Mouse (Mus musculus) liver, postnatal 0 days (tissue): ENCODE measurements around the gene BC016579. TPM values are rescaled to one million over a fixed set of nuclear protein-coding genes. Genes with fewer than 3 reads are reported as not detected.

ENCODE experiments used
- ATAC-seq: fragments of 200-750 bp; cut with Nextera tagmentation; 2 replicates; pipeline ENCODE4 v1.8.0; 2017; ENCODE audit warnings: mild to moderate bottlenecking, moderate library complexity
- DNase-seq: peaks from one replicate; pipeline ENCODE4 v3.0.0-alpha.2; 2016
- H3K27ac ChIP-seq: fragments of 300-500 bp; sonication (generic); 2 replicates; pipeline ENCODE4 v1.5.1; 2014; ENCODE audit warnings: antibody characterized with exemption, moderate library complexity, mild to moderate bottlenecking, low read depth
- H3K27me3 ChIP-seq: fragments of 300-500 bp; sonication (generic); 2 replicates; pipeline ENCODE4 v1.6.1; 2014; ENCODE audit warnings: low read length, control low read depth, mixed read lengths; ENCODE audit not compliant: insufficient read depth
- H3K36me3 ChIP-seq: fragments of 300-500 bp; sonication (generic); replicated peaks from 2 replicates; pipeline ENCODE4 v1.6.1; 2014; ENCODE audit warnings: mild to moderate bottlenecking, control low read depth, low read length, moderate library complexity, mixed read lengths; ENCODE audit not compliant: insufficient read depth
- H3K4me1 ChIP-seq: fragments of 300-500 bp; sonication (generic); 2 replicates; pipeline ENCODE4 v1.6.1; 2014; ENCODE audit warnings: antibody characterized with exemption, mild to moderate bottlenecking, control low read depth; ENCODE audit not compliant: insufficient read depth
- H3K4me2 ChIP-seq: fragments of 300-500 bp; sonication (generic); 2 replicates; pipeline ENCODE4 v1.6.1; 2014; ENCODE audit warnings: low read depth, mild to moderate bottlenecking, low read length, moderate library complexity, mixed read lengths
- H3K4me3 ChIP-seq: fragments of 300-500 bp; sonication (generic); 2 replicates; pipeline ENCODE4 v1.5.1; 2014; ENCODE audit warnings: low read depth, low read length
- H3K9ac ChIP-seq: fragments of 300-500 bp; sonication (generic); replicated peaks from 2 replicates; pipeline ENCODE4 v1.6.1; 2014; ENCODE audit warnings: mild to moderate bottlenecking, moderate library complexity
- H3K9me3 ChIP-seq: fragments of 300-500 bp; sonication (generic); 2 replicates; pipeline ENCODE4 v1.6.1; 2016; ENCODE audit warnings: mild to moderate bottlenecking, control low read depth, low read length, mixed read lengths
- CTCF ChIP-seq: sonication (generic); IDR thresholded peaks from 2 replicates; pipeline ENCODE4 v1.5.1; 2016; ENCODE audit warnings: antibody characterized with exemption, low read depth
- EP300 ChIP-seq: IDR thresholded peaks from 2 replicates; pipeline ENCODE4 v1.6.1; 2016; ENCODE audit warnings: antibody characterized with exemption, low read depth, mild to moderate bottlenecking
- WGBS: fragments of 180-500 bp; shearing (Covaris S2); extraction: QIAGEN DNeasy Blood & Tissue Kit; methylation state at CpG from one replicate; pipeline ENCODE4 v1.1.7; 2014; ENCODE audit not compliant: insufficient replicate concordance; 5-methylcytosine and 5-hydroxymethylcytosine counted together
- polyA plus RNA-seq: library from polyadenylated mRNA; unstranded; fragments of >200 nt; fragmentation: Nextera tagmentation; extraction: Ambion mirVana; gene quantifications from 2 replicates; pipeline ENCODE4 v1.2.1, GENCODE M21; 2015

The BC016579 gene
- polyA plus RNA-seq, 1 experiment from 2014 or later = 0.34 TPM

DNA sequence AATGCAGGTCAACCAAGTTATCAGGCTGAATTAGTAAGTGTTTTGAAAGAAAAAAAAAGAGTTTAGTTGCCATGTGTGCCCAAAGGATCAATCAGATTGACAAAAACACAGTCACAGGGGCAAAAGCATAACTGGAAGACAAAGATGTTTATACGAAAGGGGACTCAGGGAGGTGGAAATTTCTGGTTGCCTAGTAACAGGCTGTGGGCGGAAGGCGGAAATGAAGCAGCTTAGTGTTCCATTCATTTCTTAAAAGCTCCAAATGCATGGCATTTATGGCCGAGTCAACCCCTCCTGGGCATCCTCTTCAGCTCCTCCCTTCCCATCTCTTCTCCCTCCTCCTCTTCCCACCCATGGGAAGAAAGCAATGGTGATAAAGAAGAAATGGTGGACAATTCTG, 36.3 kb upstream of the BC016579 start:
- 51% methylated on average over 4 of the region's 4 CpGs for WGBS
- no peak overlapping the region for H3K4me2 ChIP-seq
- H3K9ac ChIP-seq = no peak overlapping the region
- ATAC-seq (no peak), DNase-seq (no peak)
- H3K9me3 ChIP-seq = no peaks in the 10 kb centered on the region
- H3K4me1 ChIP-seq = no peaks in the 10 kb centered on the region
- TF ChIP-seq CTCF (no peak), EP300 (no peak)
- no peak overlapping the region for H3K27ac ChIP-seq
- H3K4me3 ChIP-seq = no peak overlapping the region
- no peaks in the 10 kb centered on the region for H3K36me3 ChIP-seq
- H3K27me3 ChIP-seq = no peaks in the 10 kb centered on the region

DNA sequence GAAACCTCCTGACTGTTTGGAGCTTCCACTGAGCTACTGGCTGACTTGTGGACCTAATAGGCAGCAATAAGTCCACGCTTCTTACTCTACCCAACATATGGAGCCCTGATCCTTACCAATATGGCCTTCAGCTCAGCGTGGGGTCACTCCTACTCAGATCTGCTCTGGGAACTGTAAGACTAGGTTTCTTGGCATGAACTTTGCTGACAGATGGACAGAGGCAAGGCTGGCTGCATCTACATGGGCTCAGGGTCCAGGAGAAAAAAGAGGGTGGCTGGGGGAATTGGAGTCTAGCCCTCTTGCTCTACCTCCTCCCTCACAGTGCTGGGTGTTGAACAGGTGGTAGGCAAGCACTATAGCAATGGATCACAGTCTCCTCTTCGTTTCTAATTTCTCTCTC, 33.0 kb upstream of the BC016579 start:
- Histone ChIP-seq H3K9ac (no peak overlapping the region), H3K4me1 (no peaks in the 10 kb centered on the region), H3K9me3 (no peaks in the 10 kb centered on the region), H3K27ac (no peak overlapping the region), H3K36me3 (no peaks in the 10 kb centered on the region), H3K4me3 (no peak overlapping the region), H3K4me2 (no peak overlapping the region), H3K27me3 (no peaks in the 10 kb centered on the region)
- ATAC-seq (no peak), DNase-seq (no peak)
- no peak for TF ChIP-seq CTCF
- TF ChIP-seq EP300 = no peak
- WGBS = 61% methylated on average over 3 of the region's 3 CpGs

DNA sequence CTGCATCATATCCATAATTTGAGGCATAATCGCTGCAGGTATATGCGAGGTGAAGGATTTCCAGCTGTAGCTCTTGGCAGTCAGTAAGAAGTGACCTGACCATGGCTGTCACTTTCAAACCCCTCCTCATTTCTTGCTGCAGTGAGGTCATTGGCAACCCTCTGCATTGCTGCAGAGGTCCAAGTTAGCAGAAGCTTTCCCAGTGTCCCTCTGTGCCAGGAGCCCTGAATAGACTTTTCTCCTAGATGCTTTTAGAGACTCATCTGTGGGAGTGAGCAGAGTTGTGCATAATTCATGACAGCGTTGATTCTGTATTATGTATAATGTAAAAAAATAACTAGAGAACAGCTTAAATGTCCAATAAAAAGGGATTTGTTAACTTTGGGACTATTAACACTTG, 31.4 kb upstream of the BC016579 start:
- no peaks in the 10 kb centered on the region for H3K4me1 ChIP-seq
- 73% methylated on average over 3 of the region's 3 CpGs for WGBS
- H3K9me3 ChIP-seq = no peaks in the 10 kb centered on the region

GRCm38 (mm10) chr16:45684815-45685214, 30.9 kb upstream of the BC016579 start:
- Histone ChIP-seq H3K27ac (no peak overlapping the region), H3K36me3 (no peaks in the 10 kb centered on the region), H3K9me3 (no peaks in the 10 kb centered on the region), H3K4me2 (no peak overlapping the region), H3K4me3 (no peak overlapping the region), H3K9ac (no peak overlapping the region), H3K4me1 (no peaks in the 10 kb centered on the region), H3K27me3 (no peaks in the 10 kb centered on the region)
- DNase-seq = peak; percentile 74
- 14% methylated on average over 8 of the region's 8 CpGs for WGBS
- no peak for TF ChIP-seq EP300
- peak; percentile 80 for TF ChIP-seq CTCF
- ATAC-seq = no peak

More for the DNA sequence above, 31.4 kb upstream of the BC016579 start:
- no peaks in the 10 kb centered on the region for H3K27me3 ChIP-seq
- ATAC-seq = no peak
- no peak overlapping the region for H3K9ac ChIP-seq
- no peak overlapping the region for H3K4me2 ChIP-seq
- H3K27ac ChIP-seq = no peak overlapping the region
- DNase-seq = no peak
- TF ChIP-seq CTCF (no peak), EP300 (no peak)
- no peaks in the 10 kb centered on the region for H3K36me3 ChIP-seq
- H3K4me3 ChIP-seq = no peak overlapping the region

GRCm38 (mm10) chr16:45676462-45676861, 22.6 kb upstream of the BC016579 start:
- Histone ChIP-seq H3K4me2 (no peak overlapping the region), H3K27me3 (no peaks in the 10 kb centered on the region), H3K27ac (no peak overlapping the region), H3K4me3 (no peak overlapping the region), H3K36me3 (no peaks in the 10 kb centered on the region), H3K4me1 (no peaks in the 10 kb centered on the region), H3K9ac (no peak overlapping the region), H3K9me3 (no peaks in the 10 kb centered on the region)
- WGBS = 9% methylated on average over 1 of the region's 1 CpGs
- no peak for ATAC-seq
- TF ChIP-seq EP300 (no peak), CTCF (peak; percentile 76)
- no peak for DNase-seq

DNA sequence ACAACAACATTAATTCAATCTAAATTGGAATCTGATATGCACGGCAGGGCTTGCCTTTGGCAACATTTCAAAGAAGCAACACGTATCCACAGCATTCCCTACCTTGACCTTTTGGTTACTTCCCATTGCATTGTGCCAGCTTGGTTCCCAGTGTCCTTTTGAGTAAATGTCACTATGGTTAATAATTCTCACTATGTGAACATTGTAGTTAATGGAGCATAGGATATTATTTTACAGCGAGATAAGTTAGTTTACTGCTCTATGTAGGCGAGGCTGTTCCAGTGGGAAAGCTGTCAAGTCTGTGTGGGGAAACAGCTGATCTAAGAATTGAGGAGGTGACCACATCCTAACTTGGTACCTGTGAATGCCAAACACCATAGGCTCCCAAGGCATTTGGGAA, 16.1 kb upstream of the BC016579 start:
- Histone ChIP-seq H3K9ac (no peak overlapping the region), H3K4me2 (no peak overlapping the region), H3K36me3 (no peaks in the 10 kb centered on the region), H3K9me3 (no peaks in the 10 kb centered on the region), H3K4me3 (no peak overlapping the region), H3K27ac (no peak overlapping the region), H3K27me3 (no peaks in the 10 kb centered on the region), H3K4me1 (peaks cover 5% of the 10 kb centered on the region)
- DNase-seq (no peak), ATAC-seq (0 out of 2 replicates have a peak, but pooled peaks have one; percentile 15)
- TF ChIP-seq CTCF (no peak), EP300 (no peak)
- 56% methylated on average over 4 of the region's 4 CpGs for WGBS

- TF ChIP-seq CTCF (no peak), EP300 (0 out of 2 replicates have a peak, but pooled peaks have one; percentile 30)
These were observed 14.3 kb upstream of the BC016579 start for GRCm38 (mm10) chr16:45668178-45668577.

More at GRCm38 (mm10) chr16:45668178-45668577, 14.3 kb upstream of the BC016579 start:
- Histone ChIP-seq H3K4me2 (no peak overlapping the region), H3K9ac (no peak overlapping the region), H3K9me3 (no peaks in the 10 kb centered on the region), H3K4me3 (no peak overlapping the region), H3K36me3 (no peaks in the 10 kb centered on the region), H3K27ac (no peak overlapping the region), H3K27me3 (no peaks in the 10 kb centered on the region), H3K4me1 (peaks cover 5% of the 10 kb centered on the region)
- no peak for DNase-seq
- ATAC-seq = no peak
- 19% methylated on average over 3 of the region's 3 CpGs for WGBS
